Mouse (Mus musculus) heart, adult 11 months (tissue): Measurements from ENCODE around the gene Hpgd.
"Not testable (repeated sequence)": the region's sequence is repeated elsewhere in the genome, so short reads cannot be mapped to it uniquely, and the experiment has no call there.

Experiments used
- DNase-seq: peaks from one replicate; pipeline ENCODE4 v3.0.0; 2022

Hpgd gene

GRCm38 (mm10) chr8:56294373-56294877 is at the start of gene Hpgd:
Gene Hpgd, plus strand, starts transcription at chr8:56294585.
- DNase-seq: peak; percentile 97

- not testable (repeated sequence) for DNase-seq
Observed at GRCm38 (mm10) chr8:56251728-56252127, 42.7 kb upstream of the Hpgd start.

GRCm38 (mm10) chr8:56252314-56252713 is 42.1 kb upstream of the Hpgd start:
- no peak for DNase-seq

GRCm38 (mm10) chr8:56261190-56261589 is 33.2 kb upstream of the Hpgd start:
- no peak for DNase-seq

GRCm38 (mm10) chr8:56269687-56270663 is 24.4 kb upstream of the Hpgd start:
- DNase-seq: peak; percentile 94

- no peak for DNase-seq
Observed at GRCm38 (mm10) chr8:56272934-56273333, 21.5 kb upstream of the Hpgd start.

- DNase-seq: no peak
Observed at GRCm38 (mm10) chr8:56275316-56275715, 19.1 kb upstream of the Hpgd start.

GRCm38 (mm10) chr8:56277810-56278528 is 16.4 kb upstream of the Hpgd start:
- peak; percentile 93 for DNase-seq

- DNase-seq: peak; percentile 81
Observed at GRCm38 (mm10) chr8:56278545-56279063, 15.8 kb upstream of the Hpgd start.

- peak; percentile 63 for DNase-seq
Observed at GRCm38 (mm10) chr8:56283936-56284335, 10.4 kb upstream of the Hpgd start.

- peak; percentile 97 for DNase-seq
Observed at GRCm38 (mm10) chr8:56284957-56285356, 9.4 kb upstream of the Hpgd start.

- DNase-seq: peak; percentile 44
Observed at GRCm38 (mm10) chr8:56286717-56287116, 7.7 kb upstream of the Hpgd start.

GRCm38 (mm10) chr8:56287370-56288072 is 6.9 kb upstream of the Hpgd start:
- DNase-seq: peak; percentile 45

- peak; percentile 83 for DNase-seq
Observed at GRCm38 (mm10) chr8:56292318-56292717, 2.1 kb upstream of the Hpgd start.

- DNase-seq: peak; percentile 87
Observed at GRCm38 (mm10) chr8:56293480-56293879, 905 bp upstream of the Hpgd start.

GRCm38 (mm10) chr8:56294886-56295555 is 636 bp downstream of the Hpgd start:
- DNase-seq: peak; percentile 85

GRCm38 (mm10) chr8:56299421-56299820 is 5.0 kb downstream of the Hpgd start:
- peak; percentile 83 for DNase-seq

GRCm38 (mm10) chr8:56301303-56301702 is 6.9 kb downstream of the Hpgd start:
- DNase-seq: not testable (repeated sequence)

- no peak for DNase-seq
Observed at GRCm38 (mm10) chr8:56304595-56304994, 10.2 kb downstream of the Hpgd start.

GRCm38 (mm10) chr8:56313622-56314021 is 19.2 kb downstream of the Hpgd start:
- DNase-seq: no peak

GRCm38 (mm10) chr8:56315189-56315588 is 20.8 kb downstream of the Hpgd start:
- DNase-seq: peak; percentile 85

- DNase-seq: no peak
Observed at GRCm38 (mm10) chr8:56323276-56323675, 28.9 kb downstream of the Hpgd start.
